Mouse (Mus musculus) forebrain, embryonic 12.5 days (tissue): ENCODE data around the gene Kcnq5. TPM values are rescaled to one million over a fixed set of nuclear protein-coding genes. Genes with fewer than 3 reads are reported as not detected.

ENCODE experiments used
- ATAC-seq: fragments of 200-750 bp; cut with Nextera tagmentation; 2 replicates; pipeline ENCODE4 v1.8.0; 2017; ENCODE audit warnings: moderate TSS enrichment; ENCODE audit not compliant: low FRiP score
- H3K27ac ChIP-seq: fragments of 300-500 bp; sonication (generic); 2 replicates; pipeline ENCODE4 v1.5.1; 2016; ENCODE audit warnings: mild to moderate bottlenecking
- H3K27me3 ChIP-seq: fragments of 300-500 bp; sonication (generic); 2 replicates; pipeline ENCODE4 v1.6.1; 2016; ENCODE audit warnings: mild to moderate bottlenecking
- H3K36me3 ChIP-seq: fragments of 300-500 bp; sonication (generic); replicated peaks from 2 replicates; pipeline ENCODE4 v1.6.1; 2016; ENCODE audit warnings: mild to moderate bottlenecking
- H3K4me1 ChIP-seq: fragments of 300-500 bp; sonication (generic); 2 replicates; pipeline ENCODE4 v1.6.1; 2016
- H3K4me2 ChIP-seq: fragments of 300-500 bp; sonication (generic); 2 replicates; pipeline ENCODE4 v1.6.1; 2016; ENCODE audit warnings: mild to moderate bottlenecking, moderate library complexity
- H3K4me3 ChIP-seq: fragments of 300-500 bp; sonication (generic); replicated peaks from 2 replicates; pipeline ENCODE4 v1.5.1; 2016; ENCODE audit warnings: mild to moderate bottlenecking
- H3K9ac ChIP-seq: fragments of 300-500 bp; sonication (generic); 2 replicates; pipeline ENCODE4 v1.6.1; 2016; ENCODE audit warnings: mild to moderate bottlenecking
- H3K9me3 ChIP-seq: fragments of 300-500 bp; sonication (generic); 2 replicates; pipeline ENCODE4 v1.6.1; 2016
- WGBS: fragments of 180-500 bp; shearing (Covaris S2); methylation state at CpG from one replicate; pipeline ENCODE4 v1.1.7; 2016; 5-methylcytosine and 5-hydroxymethylcytosine counted together
- polyA plus RNA-seq: library from polyadenylated mRNA; unstranded; fragments of >200 nt; fragmentation: Nextera tagmentation; extraction: Ambion mirVana; gene quantifications from 2 replicates; pipeline ENCODE4 v1.2.1, GENCODE M21; 2016

Gene Kcnq5
- polyA plus RNA-seq, 1 experiment from 2014 or later, result 0.88 TPM

DNA sequence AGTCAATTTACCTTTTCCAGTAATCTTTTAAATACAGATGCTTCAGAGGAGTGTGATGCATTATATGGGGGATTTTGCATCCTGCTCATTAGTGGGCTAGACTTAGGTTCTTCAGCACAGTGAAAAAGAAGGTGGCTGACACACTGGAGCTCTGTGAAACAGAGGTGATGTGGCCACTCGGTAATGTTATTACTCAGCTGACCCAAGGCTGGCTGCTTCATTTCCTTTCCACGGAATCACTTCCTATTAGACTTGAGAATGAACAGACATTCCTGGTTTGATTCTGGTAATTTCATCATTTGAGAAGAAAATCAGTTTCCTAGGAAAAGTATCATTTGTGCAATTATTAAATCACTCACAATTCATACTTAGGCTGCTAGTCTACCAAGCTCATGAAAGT lies 249.0 kb downstream of the Kcnq5 start:
- no peaks in the 10 kb centered on the region for H3K27me3 ChIP-seq
- H3K27ac ChIP-seq, result no peak overlapping the region
- no peaks in the 10 kb centered on the region for H3K36me3 ChIP-seq
- H3K4me3 ChIP-seq, result no peak overlapping the region
- H3K4me1 ChIP-seq, result no peaks in the 10 kb centered on the region
- H3K4me2 ChIP-seq, result no peak overlapping the region
- H3K9ac ChIP-seq, result no peak overlapping the region
- H3K9me3 ChIP-seq, result no peaks in the 10 kb centered on the region
- no peak for ATAC-seq
- WGBS, result 83% methylated on average over 2 of the region's 2 CpGs

DNA sequence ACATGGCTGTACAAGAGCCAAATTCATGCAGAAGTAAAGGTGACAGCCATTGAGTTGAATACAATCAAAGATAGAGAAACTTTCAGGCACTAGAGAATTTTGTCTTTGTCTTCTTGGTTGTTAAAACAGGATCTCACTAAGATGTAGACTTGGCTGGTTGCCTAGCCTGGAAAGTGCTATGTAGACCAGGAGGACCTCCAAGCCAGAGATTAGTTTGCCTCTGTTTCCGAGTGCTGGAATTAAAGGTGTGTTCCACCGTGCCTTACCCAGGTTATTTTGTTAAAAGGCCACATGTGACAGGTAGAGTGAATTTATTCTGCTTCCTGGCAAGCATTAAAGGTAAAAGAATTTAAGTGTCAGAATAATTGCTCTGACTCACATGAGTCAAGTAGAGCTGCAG lies 271.3 kb downstream of the Kcnq5 start:
- Histone ChIP-seq H3K27me3 (no peaks in the 10 kb centered on the region), H3K4me1 (no peaks in the 10 kb centered on the region), H3K4me2 (no peak overlapping the region), H3K4me3 (no peak overlapping the region), H3K9me3 (no peaks in the 10 kb centered on the region), H3K9ac (no peak overlapping the region), H3K36me3 (no peaks in the 10 kb centered on the region), H3K27ac (no peak overlapping the region)
- no peak for ATAC-seq
- WGBS, result 88% methylated on average over 2 of the region's 2 CpGs

DNA sequence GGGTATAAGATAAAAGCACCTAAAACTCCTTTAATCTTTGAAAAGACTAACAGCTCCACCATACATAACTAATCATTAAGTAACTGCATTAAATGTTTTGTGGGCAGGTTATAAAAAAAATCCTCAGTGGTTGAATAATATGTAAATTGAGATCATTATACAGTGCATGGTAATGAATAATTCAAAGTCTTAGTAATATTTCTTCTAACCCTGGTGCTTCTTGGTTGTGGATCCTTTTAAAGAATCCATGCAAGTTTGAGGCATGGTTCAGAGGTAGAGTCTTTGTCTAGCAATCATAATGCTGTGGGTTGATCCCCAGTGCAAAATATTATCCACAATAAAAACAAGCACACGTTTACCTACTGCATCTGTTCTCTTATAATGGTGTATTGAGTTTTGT lies 272.8 kb downstream of the Kcnq5 start:
- Histone ChIP-seq H3K27ac (no peak overlapping the region), H3K4me3 (no peak overlapping the region), H3K4me2 (no peak overlapping the region), H3K9me3 (no peaks in the 10 kb centered on the region), H3K36me3 (no peaks in the 10 kb centered on the region), H3K9ac (no peak overlapping the region), H3K27me3 (no peaks in the 10 kb centered on the region), H3K4me1 (no peaks in the 10 kb centered on the region)
- ATAC-seq, result no peak
- WGBS, result 81% methylated on average over 1 of the region's 1 CpGs

DNA sequence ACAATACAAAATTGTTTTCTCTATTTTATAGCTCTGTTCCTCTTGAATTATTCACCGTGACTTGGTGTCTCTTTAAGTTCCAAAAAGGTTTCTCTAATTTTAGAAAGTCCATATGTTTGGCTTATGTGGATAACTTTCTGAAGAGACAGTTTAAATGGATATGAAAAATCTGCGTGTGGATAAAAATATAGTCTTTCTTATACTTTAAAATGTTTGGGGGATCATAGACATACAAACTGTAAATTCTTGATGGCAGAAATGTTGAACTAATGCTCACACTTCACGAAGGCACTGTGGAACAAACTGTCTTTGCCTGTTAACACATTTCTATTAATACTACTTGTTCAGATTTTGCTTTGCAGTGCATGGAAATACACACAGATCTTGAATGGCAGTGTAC lies 277.3 kb downstream of the Kcnq5 start:
- Histone ChIP-seq H3K9me3 (no peaks in the 10 kb centered on the region), H3K27me3 (no peaks in the 10 kb centered on the region), H3K36me3 (no peaks in the 10 kb centered on the region), H3K4me2 (no peak overlapping the region), H3K9ac (no peak overlapping the region), H3K27ac (no peak overlapping the region), H3K4me1 (no peaks in the 10 kb centered on the region), H3K4me3 (no peak overlapping the region)
- 92% methylated on average over 3 of the region's 3 CpGs for WGBS
- ATAC-seq, result no peak

DNA sequence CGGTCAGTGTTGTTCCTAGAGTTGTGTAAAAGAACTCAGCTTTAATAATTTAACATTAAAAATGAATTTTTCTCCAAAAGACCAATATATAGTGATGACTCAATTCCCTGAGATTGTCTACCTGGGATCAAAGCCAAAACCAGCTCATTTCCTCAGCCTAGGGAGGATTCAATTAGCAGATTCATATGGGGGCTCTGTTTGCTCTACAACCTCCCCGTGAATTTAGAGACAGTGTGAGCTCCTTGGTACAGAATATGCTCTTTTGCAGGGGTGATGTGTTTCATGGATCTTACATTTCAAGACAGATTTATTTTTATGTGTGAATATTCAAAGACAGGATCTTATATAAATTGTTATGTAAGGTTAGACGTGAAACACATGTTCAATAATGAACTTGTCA lies 284.9 kb downstream of the Kcnq5 start:
- Histone ChIP-seq H3K4me1 (no peaks in the 10 kb centered on the region), H3K36me3 (no peaks in the 10 kb centered on the region), H3K9me3 (no peaks in the 10 kb centered on the region), H3K27me3 (no peaks in the 10 kb centered on the region), H3K4me3 (no peak overlapping the region), H3K27ac (no peak overlapping the region), H3K9ac (no peak overlapping the region), H3K4me2 (no peak overlapping the region)
- 92% methylated on average over 3 of the region's 3 CpGs for WGBS
- no peak for ATAC-seq

DNA sequence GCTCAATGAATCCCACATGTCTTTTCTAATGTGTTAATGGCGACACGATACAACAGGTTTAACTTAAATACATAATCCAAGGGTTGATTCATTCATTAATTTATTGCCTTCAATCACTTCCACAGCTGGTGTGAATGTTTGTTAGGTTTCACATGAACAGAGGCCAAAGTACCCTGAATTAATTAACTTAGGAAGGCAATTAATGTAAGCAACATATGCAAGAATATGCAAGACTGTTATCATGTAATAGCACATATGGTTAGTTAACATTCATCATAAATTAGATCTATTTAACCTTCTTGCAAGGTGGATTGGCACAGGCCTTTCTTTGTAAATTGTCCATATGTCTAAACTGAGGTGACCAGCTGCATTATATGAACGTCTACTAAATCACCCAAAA lies 300.9 kb downstream of the Kcnq5 start:
- no peak overlapping the region for H3K27ac ChIP-seq
- H3K36me3 ChIP-seq, result no peaks in the 10 kb centered on the region
- no peaks in the 10 kb centered on the region for H3K27me3 ChIP-seq
- no peaks in the 10 kb centered on the region for H3K9me3 ChIP-seq
- H3K4me3 ChIP-seq, result no peak overlapping the region
- H3K9ac ChIP-seq, result no peak overlapping the region
- WGBS, result 69% methylated on average over 3 of the region's 3 CpGs
- no peak overlapping the region for H3K4me2 ChIP-seq
- ATAC-seq, result peak; percentile 73; the same call in 1 of the 2 replicates
- H3K4me1 ChIP-seq, result no peaks in the 10 kb centered on the region

DNA sequence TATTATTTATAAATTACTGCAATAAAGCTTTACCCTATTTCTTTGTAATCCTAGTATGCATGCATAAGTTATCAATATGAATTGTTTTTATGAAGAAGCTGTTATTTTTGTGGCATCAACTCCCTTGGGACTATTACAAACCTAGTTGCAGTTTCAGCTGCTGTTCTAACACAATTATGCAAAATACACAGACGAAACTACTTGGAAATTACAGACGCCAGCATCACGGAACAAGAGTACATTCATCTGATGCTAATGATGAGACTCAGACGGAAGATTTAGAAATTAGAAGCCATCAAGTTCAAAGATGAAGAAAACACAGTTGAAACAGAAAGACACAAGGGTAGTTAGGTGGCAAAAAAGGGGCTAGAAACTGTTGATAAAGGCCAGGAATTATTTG lies 310.9 kb downstream of the Kcnq5 start:
- ATAC-seq, result no peak
- whole genome bisulfite sequencing, result 53% methylated on average over 4 of the region's 4 CpGs
- Histone ChIP-seq H3K27ac (no peak overlapping the region), H3K27me3 (no peaks in the 10 kb centered on the region), H3K4me3 (no peak overlapping the region), H3K4me2 (no peak overlapping the region), H3K36me3 (no peaks in the 10 kb centered on the region), H3K9me3 (no peaks in the 10 kb centered on the region), H3K9ac (no peak overlapping the region), H3K4me1 (no peaks in the 10 kb centered on the region)

DNA sequence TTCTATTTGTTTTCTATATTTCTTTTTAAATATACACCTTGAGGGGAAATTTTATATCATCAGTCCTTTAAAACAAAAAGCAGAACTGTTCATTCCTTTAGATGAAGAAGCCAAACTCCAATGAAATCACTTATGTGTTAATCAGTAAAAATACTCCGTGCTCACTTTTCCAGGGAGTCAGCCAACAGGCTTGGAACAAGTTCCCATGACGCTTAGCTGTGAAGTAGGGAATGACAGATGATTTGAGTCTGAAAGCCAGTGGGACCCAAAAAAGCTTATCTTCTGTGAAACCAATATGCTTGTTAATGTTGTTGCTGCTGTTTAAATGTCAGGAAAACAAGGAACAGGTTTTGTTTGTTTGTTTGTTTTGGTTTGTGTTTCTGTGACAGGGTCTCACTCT lies 326.3 kb downstream of the Kcnq5 start:
- Histone ChIP-seq H3K4me1 (no peaks in the 10 kb centered on the region), H3K9me3 (no peaks in the 10 kb centered on the region), H3K36me3 (no peaks in the 10 kb centered on the region), H3K4me2 (no peak overlapping the region), H3K9ac (no peak overlapping the region), H3K4me3 (no peak overlapping the region), H3K27me3 (no peaks in the 10 kb centered on the region), H3K27ac (no peak overlapping the region)
- ATAC-seq, result no peak
- WGBS, result 88% methylated on average over 2 of the region's 2 CpGs

DNA sequence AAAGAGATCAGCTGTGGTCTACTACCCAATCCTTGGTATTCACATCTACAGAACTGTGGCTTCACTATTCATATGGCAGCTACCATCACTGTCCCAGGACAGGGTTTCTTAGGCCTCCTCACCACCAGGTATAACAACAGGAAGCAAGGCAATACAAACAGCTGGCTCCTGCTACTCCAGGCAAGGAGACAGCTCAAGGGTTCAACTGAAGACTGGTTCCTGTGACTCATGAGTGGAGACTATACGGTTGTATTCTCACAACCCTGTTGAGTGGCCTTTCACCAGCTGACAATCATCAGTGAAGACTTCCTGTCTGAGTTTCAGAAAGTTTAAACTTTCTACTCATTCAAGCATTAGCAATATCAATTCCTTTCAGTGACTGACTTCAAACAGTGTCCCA lies 327.7 kb downstream of the Kcnq5 start:
- H3K4me1 ChIP-seq, result no peaks in the 10 kb centered on the region
- no peak for ATAC-seq
- H3K36me3 ChIP-seq, result no peaks in the 10 kb centered on the region
- no peak overlapping the region for H3K4me2 ChIP-seq
- H3K27ac ChIP-seq, result no peak overlapping the region
- H3K4me3 ChIP-seq, result no peak overlapping the region
- H3K9me3 ChIP-seq, result no peaks in the 10 kb centered on the region
- WGBS, result 92% methylated on average over 1 of the region's 1 CpGs
- H3K9ac ChIP-seq, result no peak overlapping the region
- H3K27me3 ChIP-seq, result no peaks in the 10 kb centered on the region

DNA sequence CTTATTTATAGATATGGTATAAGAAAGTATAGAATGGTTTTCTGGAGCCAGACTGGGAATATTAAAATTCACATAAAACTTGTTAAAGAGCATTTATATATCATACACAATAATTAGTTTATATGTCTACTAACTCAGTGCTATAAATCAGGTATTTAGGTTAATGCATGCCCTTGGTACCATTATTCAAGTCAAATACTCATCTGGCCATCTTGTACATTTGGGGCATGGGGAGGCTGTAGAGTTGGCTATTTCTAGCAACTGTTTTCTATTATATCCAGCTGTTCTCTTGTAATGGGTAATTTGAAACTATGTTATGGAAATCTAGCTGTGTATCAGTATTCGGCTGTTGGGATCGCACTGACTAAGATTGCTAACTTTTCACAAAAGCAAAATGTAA lies 339.3 kb downstream of the Kcnq5 start:
- Histone ChIP-seq H3K36me3 (no peaks in the 10 kb centered on the region), H3K27me3 (no peaks in the 10 kb centered on the region), H3K4me3 (no peak overlapping the region), H3K4me2 (no peak overlapping the region), H3K4me1 (no peaks in the 10 kb centered on the region), H3K27ac (no peak overlapping the region), H3K9me3 (no peaks in the 10 kb centered on the region), H3K9ac (no peak overlapping the region)
- ATAC-seq, result no peak
- WGBS, result 88% methylated on average over 2 of the region's 2 CpGs

DNA sequence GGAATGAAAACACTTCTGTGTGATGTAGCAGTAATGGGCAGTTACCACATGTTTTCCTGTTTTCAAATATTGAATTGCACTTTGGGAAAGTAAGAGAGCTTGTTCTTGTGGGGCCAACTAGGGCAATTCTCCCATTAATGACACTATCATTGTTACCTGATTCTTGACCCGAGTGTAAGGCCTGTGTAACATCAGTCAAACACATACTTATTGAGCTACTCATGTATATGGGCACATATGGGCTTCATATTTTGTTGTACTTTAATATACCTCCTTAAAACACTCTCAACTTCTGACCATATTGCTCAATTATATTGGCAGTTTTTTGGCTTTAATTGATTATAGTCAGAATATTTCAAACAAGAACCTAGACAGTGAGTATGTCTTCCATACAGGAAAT lies 339.7 kb downstream of the Kcnq5 start:
- H3K9ac ChIP-seq, result no peak overlapping the region
- no peaks in the 10 kb centered on the region for H3K4me1 ChIP-seq
- no peaks in the 10 kb centered on the region for H3K27me3 ChIP-seq
- 91% methylated on average over 1 of the region's 1 CpGs for WGBS
- H3K9me3 ChIP-seq, result no peaks in the 10 kb centered on the region
- H3K4me3 ChIP-seq, result no peak overlapping the region
- no peaks in the 10 kb centered on the region for H3K36me3 ChIP-seq
- ATAC-seq, result no peak
- no peak overlapping the region for H3K27ac ChIP-seq
- H3K4me2 ChIP-seq, result no peak overlapping the region

DNA sequence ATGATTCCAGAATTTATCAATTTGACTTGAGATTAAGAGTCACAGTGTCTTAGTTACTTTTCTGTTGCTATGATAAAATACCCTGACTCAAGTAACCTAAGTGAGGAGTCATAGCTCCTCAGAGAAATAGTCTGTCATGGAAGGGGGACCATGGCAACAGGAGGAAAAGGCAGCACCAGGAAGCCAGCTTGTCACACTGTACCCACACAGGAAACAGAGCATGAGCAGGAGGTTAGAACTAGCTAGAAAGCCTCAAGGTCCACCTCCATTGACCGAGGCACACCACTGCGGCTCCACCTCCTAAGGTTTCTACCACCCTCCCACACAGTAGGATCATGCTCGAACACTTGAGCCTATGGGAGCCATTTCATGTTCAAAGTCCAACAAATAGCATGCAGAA lies 343.0 kb downstream of the Kcnq5 start:
- Histone ChIP-seq H3K9ac (no peak overlapping the region), H3K27me3 (no peaks in the 10 kb centered on the region), H3K4me3 (no peak overlapping the region), H3K4me2 (no peak overlapping the region), H3K27ac (no peak overlapping the region), H3K9me3 (no peaks in the 10 kb centered on the region), H3K36me3 (no peaks in the 10 kb centered on the region), H3K4me1 (no peaks in the 10 kb centered on the region; the same call in 1 of the 2 replicates)
- no peak for ATAC-seq
- 96% methylated on average over 3 of the region's 3 CpGs for WGBS

DNA sequence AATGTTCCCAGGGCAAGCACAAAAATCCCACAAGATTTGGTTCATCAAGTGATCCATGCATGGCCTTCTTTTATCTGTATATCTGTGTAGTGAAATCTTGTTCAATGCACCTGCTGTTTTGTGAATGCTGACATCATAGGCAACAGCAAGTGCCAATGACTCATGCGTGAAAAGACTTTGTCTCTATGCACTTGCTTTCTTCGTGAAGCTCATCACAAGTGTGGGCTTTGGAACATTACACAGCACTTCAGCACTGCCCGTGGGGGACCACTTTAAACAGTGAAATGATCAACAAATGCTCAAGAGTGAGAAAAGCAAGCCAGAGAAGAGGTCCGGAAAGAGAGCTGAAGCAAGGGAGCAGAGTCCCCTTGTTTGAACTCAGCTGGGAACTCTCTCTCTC lies 345.1 kb downstream of the Kcnq5 start:
- Histone ChIP-seq H3K4me3 (no peak overlapping the region), H3K4me1 (no peaks in the 10 kb centered on the region; the same call in 1 of the 2 replicates), H3K4me2 (no peak overlapping the region), H3K36me3 (no peaks in the 10 kb centered on the region), H3K9ac (no peak overlapping the region), H3K27ac (no peak overlapping the region), H3K27me3 (no peaks in the 10 kb centered on the region), H3K9me3 (no peaks in the 10 kb centered on the region)
- no peak for ATAC-seq
- 45% methylated on average over 4 of the region's 4 CpGs for WGBS

DNA sequence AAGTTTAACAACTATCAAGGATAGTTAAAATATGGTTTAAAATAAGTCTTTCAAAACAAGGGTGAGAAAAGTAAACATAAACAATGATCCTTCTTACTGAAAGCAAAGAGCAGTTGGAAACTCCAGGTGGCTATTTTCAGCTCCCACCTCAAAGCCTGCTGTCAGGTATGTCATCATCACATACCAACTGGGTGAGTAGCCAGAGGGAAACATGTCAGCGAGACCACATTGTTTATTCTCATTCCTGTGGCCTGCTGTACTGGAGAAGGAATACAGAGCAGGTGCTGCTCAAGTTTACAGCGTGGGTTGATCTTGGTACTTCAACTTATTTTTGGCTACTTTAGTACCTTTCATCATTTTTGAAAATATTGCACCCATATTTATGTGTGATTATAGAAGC lies 347.8 kb downstream of the Kcnq5 start:
- Histone ChIP-seq H3K36me3 (no peaks in the 10 kb centered on the region), H3K9ac (no peak overlapping the region), H3K27me3 (no peaks in the 10 kb centered on the region), H3K4me3 (no peak overlapping the region), H3K4me1 (no peaks in the 10 kb centered on the region; the same call in 1 of the 2 replicates), H3K27ac (no peak overlapping the region), H3K4me2 (no peak overlapping the region), H3K9me3 (no peaks in the 10 kb centered on the region)
- WGBS, result 85% methylated on average over 2 of the region's 2 CpGs
- no peak for ATAC-seq
